ENCODE assay signal across 16 mouse cellular contexts in genomic region chr6:77381309-77381708, GRCm38 (mm10).
A peak's percentile ranks its signal among the peaks of the same experiment; 100 is the strongest.
DNase-seq lines count a peak whose midpoint lies in the region; ATAC-seq lines count a peak whose summit lies in the region.
"Had no signal": no experiment of that assay in that cellular context is flagged by ENCODE, and none has a peak within 500 bp of the region (broad histone marks: within the 10 kb centered on the region; RNA-seq: fewer than 3 reads in every experiment).

No protein-coding gene starts in this region.

- DNase-seq in frontal cortex, postnatal 10 days (ENCODE audit: low spot score in 2 of 2) = no peak
- DNase-seq in left cerebral cortex, adult 11 months (ENCODE audit: low spot score) = peak; percentile 16
- no peak for DNase-seq in left cerebral cortex, adult 8-10 months (ENCODE audit: low spot score in 2 of 2)
- DNase-seq in right cerebral cortex, adult 18-20 months = peak; percentile 30
- DNase-seq in right cerebral cortex, postnatal 25 days = no peak
- DNase-seq in c-Kit-positive CD71-positive TER-119-positive erythroid progenitor cells, embryonic 14.5 days (ENCODE audit: low spot score) = no peak
- DNase-seq: adrenal gland, postnatal 10 days; cerebellum, adult 2 months; cerebellum, postnatal 10 days; embryo, embryonic 11 days; gastrocnemius, adult 2 months; gastrocnemius, postnatal 25 days; heart, adult 11 months; heart, postnatal 36 days had no signal

- peak; percentile 93 for ATAC-seq in frontal cortex, adult (ENCODE audit: low TSS enrichment)
- ATAC-seq: forebrain, embryonic 14.5 days had no signal

Comparison
In these comparisons a context has a peak if more than half of its experiments do, and no peak if none do; other contexts are left out.
1. DNase-seq: peak in left cerebral cortex, adult 11 months (single experiment) and right cerebral cortex, adult 18-20 months (single experiment); none in frontal cortex, postnatal 10 days (0 of 2), left cerebral cortex, adult 8-10 months (0 of 2), right cerebral cortex, postnatal 25 days (single experiment) and c-Kit-positive CD71-positive TER-119-positive erythroid progenitor cells, embryonic 14.5 days (single experiment).